Mouse (Mus musculus) erythroblast, embryonic 14.5 days (primary cell): ENCODE results near the gene Stk26.

Experiments used
- GATA1 ChIP-seq: IDR thresholded peaks from 2 replicates; pipeline ENCODE4 v1.6.1; 2012; ENCODE audit warnings: low read length, inconsistent platforms, mixed read lengths
- TAL1 ChIP-seq: IDR thresholded peaks from 3 replicates; pipeline ENCODE4 v1.6.1; 2012; ENCODE audit warnings: low read length, inconsistent platforms, mixed read lengths

- TF ChIP-seq GATA1 = no peak
- TF ChIP-seq TAL1 = no peak
Observed at GRCm38 (mm10) chrX:50863771-50864170, 22.9 kb downstream of the Stk26 start.
